Mouse (Mus musculus) testis, postnatal 10 days (tissue): ENCODE data around the gene Olfr1030.
"Not testable (repeated sequence)": the region's sequence is repeated elsewhere in the genome, so short reads cannot be mapped to it uniquely, and the experiment has no call there.

Experiments used
- DNase-seq: peaks from one replicate; pipeline ENCODE4 v3.0.0; 2021; ENCODE audit warnings: low spot score

The Olfr1030 gene

GRCm38 (mm10) chr2:85978976-85979375 is at the start of gene Olfr1030:
Gene Olfr1030 (plus strand): TSS chr2:85979276.
- no peak for DNase-seq

- DNase-seq = no peak
Observed at GRCm38 (mm10) chr2:85950137-85950536, 28.9 kb upstream of the Olfr1030 start, which contains the start of gene Olfr1028. Gene Olfr1028 (plus strand): TSS chr2:85950437.

- no peak for DNase-seq
Observed at GRCm38 (mm10) chr2:85973595-85973994, 5.5 kb upstream of the Olfr1030 start, which contains the start of gene Olfr1029. Gene Olfr1029 (plus strand): TSS chr2:85973895.

GRCm38 (mm10) chr2:85990004-85990403 is 10.9 kb downstream of the Olfr1030 start, which contains the start of gene Olfr1031:
Gene Olfr1031 (plus strand): TSS chr2:85990304.
- DNase-seq = no peak

- DNase-seq = no peak
Observed at GRCm38 (mm10) chr2:86005240-86005639, 26.2 kb downstream of the Olfr1030 start, which contains the start of gene Olfr1032. Gene Olfr1032 (plus strand): TSS chr2:86005540.

GRCm38 (mm10) chr2:86020406-86020805 is 41.3 kb downstream of the Olfr1030 start, which contains the start of gene Olfr1033:
Gene Olfr1033 (plus strand): TSS chr2:86020633.
- not testable (repeated sequence) for DNase-seq

- DNase-seq = not testable (repeated sequence)
Observed at GRCm38 (mm10) chr2:86021518-86021917, 42.4 kb downstream of the Olfr1030 start.
